Mouse (Mus musculus) erythroblast, embryonic 14.5 days (primary cell): ENCODE data around the gene Prcd. TPM values are rescaled to one million over a fixed set of nuclear protein-coding genes. Genes with fewer than 3 reads are reported as not detected.
"Not testable (repeated sequence)": the region's sequence is repeated elsewhere in the genome, so short reads cannot be mapped to it uniquely, and the experiment has no call there.

Experiments
- H3K27me3 ChIP-seq: 2 replicates; pipeline ENCODE4 v1.6.1; 2012; ENCODE audit warnings: inconsistent platforms; ENCODE audit not compliant: control insufficient read depth
- H3K36me3 ChIP-seq: 2 replicates; pipeline ENCODE4 v1.6.1; 2012; ENCODE audit warnings: mild to moderate bottlenecking, inconsistent platforms; ENCODE audit not compliant: control insufficient read depth
- H3K4me1 ChIP-seq: 2 replicates; pipeline ENCODE4 v1.6.1; 2012; ENCODE audit warnings: inconsistent platforms; ENCODE audit not compliant: control insufficient read depth
- H3K4me3 ChIP-seq: replicated peaks from 2 replicates; pipeline ENCODE3; 2012; ENCODE audit warnings: moderate library complexity, mild to moderate bottlenecking, inconsistent platforms
- H3K9me3 ChIP-seq: 2 replicates; pipeline ENCODE4 v1.6.1; 2012; ENCODE audit warnings: low read length, inconsistent platforms, mixed read lengths; ENCODE audit not compliant: control insufficient read depth
- GATA1 ChIP-seq: IDR thresholded peaks from 2 replicates; pipeline ENCODE4 v1.6.1; 2012; ENCODE audit warnings: low read length, inconsistent platforms, mixed read lengths
- TAL1 ChIP-seq: IDR thresholded peaks from 3 replicates; pipeline ENCODE4 v1.6.1; 2012; ENCODE audit warnings: low read length, inconsistent platforms, mixed read lengths
- polyA plus RNA-seq: library from polyadenylated mRNA; stranded (reverse); fragments of >175 nt; gene quantifications from 2 replicates; pipeline ENCODE4 v1.2.3, GENCODE M21; 2012

The Prcd gene
- polyA plus RNA-seq, 1 experiment = not detected

- H3K27me3 ChIP-seq = peaks cover 39% of the 10 kb centered on the region
- peaks cover 39% of the 10 kb centered on the region for H3K4me1 ChIP-seq
- no peaks in the 10 kb centered on the region for H3K9me3 ChIP-seq
- H3K36me3 ChIP-seq = peaks cover 24% of the 10 kb centered on the region
- H3K4me3 ChIP-seq = no peak overlapping the region
- TF ChIP-seq GATA1 = no peak
- TF ChIP-seq TAL1 = no peak
These were observed 16.5 kb downstream of the Prcd start for GRCm38 (mm10) chr11:116669787-116670365.

DNA sequence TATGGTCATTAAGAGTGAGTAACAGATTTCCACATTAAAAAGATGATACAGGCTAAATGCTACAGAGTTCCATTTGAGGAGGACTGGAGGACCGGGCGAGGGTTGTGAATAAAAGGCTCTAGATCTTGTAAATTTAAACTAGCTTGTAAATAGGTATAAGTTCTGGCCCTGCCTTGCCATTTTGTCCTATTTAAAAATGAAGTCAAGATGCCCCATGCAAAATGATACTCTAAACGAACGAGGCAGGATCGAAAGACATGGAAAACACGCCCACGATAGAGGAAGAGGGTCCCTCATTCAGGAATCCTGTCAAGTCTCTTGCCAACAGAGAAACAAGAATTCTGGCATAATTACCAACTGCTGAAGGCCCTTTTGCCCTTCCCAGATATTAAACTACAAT lies 17.1 kb downstream of the Prcd start:
- H3K4me3 ChIP-seq = no peak overlapping the region
- peaks cover 29% of the 10 kb centered on the region for H3K36me3 ChIP-seq
- peaks cover 37% of the 10 kb centered on the region for H3K27me3 ChIP-seq
- peaks cover 40% of the 10 kb centered on the region for H3K4me1 ChIP-seq
- no peaks in the 10 kb centered on the region for H3K9me3 ChIP-seq
- no peak for TF ChIP-seq GATA1
- no peak for TF ChIP-seq TAL1

- peaks cover 44% of the 10 kb centered on the region for H3K4me1 ChIP-seq
- H3K27me3 ChIP-seq = peaks cover 28% of the 10 kb centered on the region
- H3K4me3 ChIP-seq = peak overlapping the region; percentile 76
- no peaks in the 10 kb centered on the region for H3K9me3 ChIP-seq
- H3K36me3 ChIP-seq = peaks cover 38% of the 10 kb centered on the region
- no peak for TF ChIP-seq GATA1
- no peak for TF ChIP-seq TAL1
These were observed 17.9 kb downstream of the Prcd start for GRCm38 (mm10) chr11:116671112-116671844.

- no peak for TF ChIP-seq TAL1
- no peak for TF ChIP-seq GATA1
- peaks cover 45% of the 10 kb centered on the region for H3K36me3 ChIP-seq
- peak overlapping the region; percentile 76 for H3K4me3 ChIP-seq
- H3K27me3 ChIP-seq = peaks cover 24% of the 10 kb centered on the region
- H3K9me3 ChIP-seq = no peaks in the 10 kb centered on the region
- peaks cover 44% of the 10 kb centered on the region for H3K4me1 ChIP-seq
These were observed 18.6 kb downstream of the Prcd start for GRCm38 (mm10) chr11:116671845-116672434.

DNA sequence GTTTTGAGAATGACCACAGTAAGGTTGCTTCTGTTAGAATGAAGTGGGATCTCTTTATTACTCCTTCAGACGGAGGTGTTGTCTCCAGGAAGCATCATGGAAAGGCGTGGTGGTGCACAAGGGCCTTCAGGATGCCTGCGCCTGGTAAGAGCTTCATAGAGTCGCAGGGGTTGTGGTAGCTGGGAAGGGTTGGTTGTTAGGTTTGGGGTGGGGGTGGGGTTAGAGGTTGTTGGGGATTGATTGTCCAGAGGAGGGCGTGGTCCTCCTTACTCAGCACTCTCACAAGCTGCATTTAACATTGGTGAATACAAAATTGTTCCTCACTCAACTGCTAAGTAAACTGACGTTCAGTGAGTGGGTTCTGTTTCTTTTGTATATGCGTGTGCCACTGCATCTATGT lies 19.3 kb downstream of the Prcd start:
- Histone ChIP-seq H3K4me1 (peaks cover 44% of the 10 kb centered on the region), H3K9me3 (no peaks in the 10 kb centered on the region), H3K4me3 (peak overlapping the region; percentile 76), H3K27me3 (peaks cover 23% of the 10 kb centered on the region), H3K36me3 (peaks cover 51% of the 10 kb centered on the region)
- TF ChIP-seq TAL1 = no peak
- no peak for TF ChIP-seq GATA1

- peaks cover 15% of the 10 kb centered on the region for H3K27me3 ChIP-seq
- peaks cover 59% of the 10 kb centered on the region for H3K36me3 ChIP-seq
- H3K9me3 ChIP-seq = no peaks in the 10 kb centered on the region
- H3K4me1 ChIP-seq = peaks cover 44% of the 10 kb centered on the region
- peak overlapping the region; percentile 76 for H3K4me3 ChIP-seq
- TF ChIP-seq GATA1 = no peak
- TF ChIP-seq TAL1 = no peak
These were observed 20.1 kb downstream of the Prcd start for GRCm38 (mm10) chr11:116673410-116673809.

DNA sequence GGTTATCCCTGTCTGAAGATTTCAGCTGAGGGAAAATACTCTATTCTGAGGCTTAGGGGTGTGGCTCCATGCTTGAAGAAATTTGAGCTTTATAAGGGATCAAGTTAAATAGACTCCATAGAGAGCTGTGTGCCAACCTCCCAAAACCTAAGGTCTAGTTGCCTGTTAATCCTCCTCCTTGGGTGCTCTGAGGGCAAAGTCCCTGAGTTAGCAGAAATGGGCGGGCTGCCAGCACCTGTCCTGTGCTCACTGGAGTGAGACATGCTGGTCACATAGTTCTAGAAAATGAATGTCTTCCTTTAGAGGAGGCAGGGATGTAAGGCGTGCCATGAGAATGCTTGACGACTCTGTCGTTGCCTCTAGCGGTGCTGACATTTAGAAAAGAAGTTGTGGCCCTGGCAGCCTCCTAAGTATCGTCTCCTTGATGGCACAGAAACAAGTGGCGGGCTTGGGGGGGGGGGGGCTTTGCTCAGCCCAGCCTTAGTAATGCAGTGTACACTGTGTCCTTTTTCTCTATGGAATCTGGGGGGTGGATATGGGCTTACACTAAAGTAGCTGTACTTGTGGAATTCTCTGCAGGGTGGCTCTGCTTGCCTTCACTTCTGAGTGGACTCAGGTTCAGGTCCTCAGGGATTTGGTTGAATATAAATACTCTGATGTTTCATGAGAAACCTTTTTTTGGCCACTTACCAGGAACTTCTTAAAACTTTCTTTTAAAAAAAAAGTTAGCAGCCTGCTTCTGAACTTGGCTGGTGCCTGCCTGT lies 21.5 kb downstream of the Prcd start:
- Histone ChIP-seq H3K4me3 (no peak overlapping the region), H3K9me3 (no peaks in the 10 kb centered on the region), H3K36me3 (peaks cover 73% of the 10 kb centered on the region), H3K4me1 (peaks cover 45% of the 10 kb centered on the region), H3K27me3 (0 out of 2 replicates have a peak, but pooled peaks cover 1% of the 10 kb centered on the region)
- TF ChIP-seq TAL1 (no peak), GATA1 (no peak)

- Histone ChIP-seq H3K36me3 (peaks cover 79% of the 10 kb centered on the region), H3K4me1 (peaks cover 46% of the 10 kb centered on the region)
These were observed 22.1 kb downstream of the Prcd start for GRCm38 (mm10) chr11:116675429-116675828.

More at GRCm38 (mm10) chr11:116675429-116675828, 22.1 kb downstream of the Prcd start:
- not testable (repeated sequence) for H3K9me3 ChIP-seq, H3K27me3 ChIP-seq, H3K4me3 ChIP-seq
